Mouse (Mus musculus): ENCODE measurements around the gene Dpy30.
"Not testable (repeated sequence)": the region's sequence is repeated elsewhere in the genome, so short reads cannot be mapped to it uniquely, and the experiment has no call there.

Dpy30 gene

GRCm38 (mm10) chr17:74323844-74324243 lies at the start of gene Dpy30:
Dpy30 (minus strand) TSS chr17:74323944.
- DNase-seq, result no peak

- no peak for DNase-seq
These were observed 39.8 kb upstream of the Dpy30 start for GRCm38 (mm10) chr17:74363592-74363991.

DNA sequence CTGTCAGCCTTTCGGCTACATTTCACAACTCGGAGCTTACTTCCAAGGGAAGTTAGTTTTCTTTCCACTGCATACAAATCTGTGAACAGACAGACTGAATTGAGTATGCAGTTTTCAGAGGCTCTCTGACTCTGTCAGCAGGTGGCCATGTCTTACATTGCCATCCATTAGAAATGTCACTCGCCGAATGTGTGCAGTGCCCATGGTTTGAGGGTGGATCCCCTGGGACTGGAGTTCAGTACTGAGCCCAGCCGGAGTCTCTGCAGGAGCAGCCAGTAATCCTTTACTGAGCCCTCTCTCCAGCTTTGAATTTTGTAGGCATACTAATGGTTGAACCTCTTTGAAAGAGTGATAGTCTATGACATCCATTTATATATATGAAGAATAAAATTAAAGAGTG lies 17.4 kb upstream of the Dpy30 start:
- DNase-seq, result no peak

DNA sequence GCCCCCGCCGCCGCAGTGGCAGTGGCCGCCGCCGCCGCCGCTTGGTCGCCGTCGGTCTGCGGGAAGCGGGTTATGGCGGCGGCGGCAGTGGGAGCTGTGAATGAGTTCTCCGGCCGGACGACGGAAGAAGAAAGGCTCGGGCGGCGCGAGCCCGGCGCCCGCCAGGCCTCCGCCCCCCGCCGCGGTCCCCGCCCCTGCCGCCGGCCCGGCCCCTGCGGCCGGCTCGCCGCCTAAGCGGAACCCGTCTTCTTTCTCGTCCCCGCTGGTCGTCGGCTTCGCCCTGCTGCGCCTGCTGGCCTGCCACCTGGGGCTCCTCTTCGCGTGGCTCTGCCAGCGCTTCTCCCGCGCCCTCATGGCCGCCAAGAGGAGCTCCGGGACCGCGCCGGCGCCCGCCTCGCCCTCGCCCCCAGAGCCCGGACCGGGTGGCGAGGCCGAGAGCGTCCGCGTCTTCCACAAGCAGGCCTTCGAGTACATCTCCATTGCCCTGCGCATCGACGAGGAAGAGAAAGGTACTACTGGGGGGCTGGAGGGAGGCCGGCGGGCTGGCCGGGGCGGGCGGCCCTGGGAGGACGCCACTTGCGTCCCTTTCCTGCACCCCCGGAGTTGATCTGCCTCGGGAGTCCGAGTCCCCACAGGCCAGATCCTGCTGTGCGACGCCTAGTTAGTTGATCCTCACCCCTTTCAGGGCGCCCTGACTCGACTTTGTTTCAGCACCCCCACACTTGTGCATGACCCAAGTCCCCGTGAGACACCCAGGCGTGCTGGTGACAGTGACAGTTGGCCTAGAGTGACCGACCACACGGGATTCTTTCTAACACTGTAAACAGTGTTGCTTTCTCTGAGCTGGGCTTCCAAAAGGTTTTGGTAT lies 15.4 kb upstream of the Dpy30 start, which contains the start of gene Spast:
Gene Spast (plus strand): TSS at position 51 of the 868 bp plus-strand sequence.
- peak; percentile 79 for DNase-seq

GRCm38 (mm10) chr17:74338225-74338931 lies 14.6 kb upstream of the Dpy30 start:
- DNase-seq, result peak; percentile 96

- no peak for DNase-seq
These were observed 7.4 kb upstream of the Dpy30 start for GRCm38 (mm10) chr17:74331049-74331676.

- DNase-seq, result peak; percentile 71
These were observed 4.4 kb upstream of the Dpy30 start for GRCm38 (mm10) chr17:74328146-74328545.

GRCm38 (mm10) chr17:74327195-74327594 lies 3.5 kb upstream of the Dpy30 start:
- DNase-seq, result not testable (repeated sequence)

GRCm38 (mm10) chr17:74322400-74323054 lies 1.2 kb downstream of the Dpy30 start:
- DNase-seq, result peak; percentile 16

GRCm38 (mm10) chr17:74318721-74319120 lies 5.0 kb downstream of the Dpy30 start:
- DNase-seq, result no peak

- DNase-seq, result peak; percentile 91
These were observed 7.4 kb downstream of the Dpy30 start for GRCm38 (mm10) chr17:74316309-74316863.

DNA sequence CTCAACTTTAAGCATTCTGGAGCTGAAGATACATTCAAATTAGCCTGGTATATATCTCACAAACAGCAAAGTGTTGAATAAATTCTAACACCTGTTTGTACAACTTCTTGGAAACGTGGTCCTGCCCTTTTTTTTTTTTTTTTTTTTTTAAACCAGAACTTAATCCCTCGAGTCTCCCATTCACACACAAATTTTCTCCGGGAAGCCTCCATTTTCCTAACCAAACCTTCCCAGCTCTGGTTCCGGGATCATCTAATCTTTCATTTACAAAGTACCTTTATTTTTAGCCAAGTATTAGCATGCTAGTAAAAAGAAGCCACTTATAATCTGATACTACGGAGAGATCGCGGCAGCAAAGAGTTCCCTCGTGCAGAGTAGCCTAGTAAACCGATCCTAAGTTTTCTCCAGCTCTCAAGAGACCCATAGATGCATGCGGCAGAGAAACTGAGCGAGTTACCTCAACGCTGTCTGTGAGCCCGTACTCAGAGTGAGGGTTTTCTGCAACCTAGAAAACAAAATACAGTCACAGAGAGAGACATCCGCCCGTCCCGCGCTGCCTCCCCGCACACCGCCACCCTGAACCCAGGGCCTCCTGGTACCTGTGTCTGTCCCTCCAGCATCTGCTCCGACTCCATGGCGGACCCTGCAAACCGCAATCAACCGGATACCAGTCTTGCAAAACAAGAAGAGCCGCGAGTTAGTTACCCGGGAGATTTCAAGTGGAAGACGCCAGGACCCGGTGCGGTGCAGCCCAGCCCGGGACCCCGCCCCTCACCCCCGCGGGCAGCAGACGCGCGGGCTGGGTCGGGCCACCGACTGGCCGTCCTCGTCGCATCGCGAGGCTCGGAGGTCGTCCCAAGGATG lies 8.1 kb downstream of the Dpy30 start:
- DNase-seq, result no peak

DNA sequence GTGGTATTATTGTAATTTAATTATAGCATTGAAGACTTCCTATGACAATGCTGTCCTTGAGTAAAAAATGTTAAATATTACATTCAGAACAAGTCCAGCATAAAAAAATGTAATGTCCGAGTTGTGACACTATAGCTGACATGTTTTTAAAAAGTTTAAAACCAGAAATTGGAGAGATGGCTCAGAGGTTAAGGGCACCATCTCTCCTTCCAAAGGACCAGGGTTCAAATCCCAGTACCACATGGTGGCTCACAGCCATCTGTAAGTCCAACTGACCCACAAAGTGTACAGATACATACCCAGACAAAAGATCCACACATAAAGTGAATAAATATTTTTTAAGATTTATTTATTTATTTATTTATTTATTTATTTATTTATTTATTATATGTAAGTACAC lies 17.7 kb downstream of the Dpy30 start:
- no peak for DNase-seq

DNA sequence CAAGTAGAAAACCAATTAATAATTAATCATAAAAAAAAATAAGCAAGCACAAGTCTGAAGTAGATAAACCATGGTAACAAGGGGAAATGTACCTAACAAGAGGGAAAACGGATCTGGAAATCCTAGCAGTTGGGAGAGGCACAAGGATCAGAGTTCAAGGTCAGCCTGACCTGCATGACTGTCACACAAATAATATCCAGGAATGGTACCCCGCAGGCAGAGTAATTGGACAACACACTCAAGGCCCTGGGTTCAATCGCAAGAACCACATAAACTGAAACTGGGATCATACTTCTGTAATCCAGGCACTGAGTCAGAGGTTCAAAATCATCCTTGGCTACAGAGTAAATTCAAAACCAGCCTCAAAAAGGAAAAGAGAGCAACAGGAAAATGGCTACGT lies 18.1 kb downstream of the Dpy30 start:
- no peak for DNase-seq

DNA sequence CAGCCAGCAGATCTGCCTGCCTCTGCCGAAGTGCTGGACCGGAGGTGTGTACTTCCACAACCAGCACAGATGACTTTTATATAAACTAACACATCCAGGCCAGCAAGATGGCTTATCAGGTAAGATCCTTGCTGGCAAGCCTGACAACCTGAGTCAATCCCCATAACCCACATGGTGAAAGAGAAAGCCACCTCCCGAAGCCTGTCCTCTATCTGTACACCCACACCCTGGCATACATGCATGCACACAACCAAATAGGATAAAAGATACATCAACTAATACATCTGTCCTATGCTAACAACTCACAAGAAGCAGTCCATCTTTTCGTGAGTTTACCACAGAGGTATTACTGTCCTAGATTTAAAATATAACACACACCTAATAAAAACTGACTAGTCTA lies 19.7 kb downstream of the Dpy30 start:
- no peak for DNase-seq

DNA sequence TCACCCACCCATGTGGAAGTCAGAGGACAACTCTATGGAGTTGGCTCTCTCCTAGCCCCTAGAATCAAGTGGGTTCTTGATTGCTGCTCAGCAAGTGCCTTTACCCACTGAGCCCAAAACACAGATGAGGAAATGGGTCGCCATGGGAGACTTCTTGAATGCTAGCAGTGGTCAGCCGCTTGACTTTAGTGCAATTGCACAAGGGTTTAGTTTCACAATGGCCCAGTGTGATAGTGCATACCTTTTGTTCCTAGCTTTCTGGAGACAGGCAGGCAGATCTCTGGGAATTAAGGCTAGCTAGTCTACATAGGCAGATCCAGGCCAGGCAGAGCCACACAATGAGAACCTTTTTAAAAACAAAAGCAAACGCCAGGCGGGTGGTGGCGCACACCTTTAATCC lies 23.7 kb downstream of the Dpy30 start:
- DNase-seq, result no peak

- not testable (repeated sequence) for DNase-seq
These were observed 26.8 kb downstream of the Dpy30 start for GRCm38 (mm10) chr17:74296991-74297390.

DNA sequence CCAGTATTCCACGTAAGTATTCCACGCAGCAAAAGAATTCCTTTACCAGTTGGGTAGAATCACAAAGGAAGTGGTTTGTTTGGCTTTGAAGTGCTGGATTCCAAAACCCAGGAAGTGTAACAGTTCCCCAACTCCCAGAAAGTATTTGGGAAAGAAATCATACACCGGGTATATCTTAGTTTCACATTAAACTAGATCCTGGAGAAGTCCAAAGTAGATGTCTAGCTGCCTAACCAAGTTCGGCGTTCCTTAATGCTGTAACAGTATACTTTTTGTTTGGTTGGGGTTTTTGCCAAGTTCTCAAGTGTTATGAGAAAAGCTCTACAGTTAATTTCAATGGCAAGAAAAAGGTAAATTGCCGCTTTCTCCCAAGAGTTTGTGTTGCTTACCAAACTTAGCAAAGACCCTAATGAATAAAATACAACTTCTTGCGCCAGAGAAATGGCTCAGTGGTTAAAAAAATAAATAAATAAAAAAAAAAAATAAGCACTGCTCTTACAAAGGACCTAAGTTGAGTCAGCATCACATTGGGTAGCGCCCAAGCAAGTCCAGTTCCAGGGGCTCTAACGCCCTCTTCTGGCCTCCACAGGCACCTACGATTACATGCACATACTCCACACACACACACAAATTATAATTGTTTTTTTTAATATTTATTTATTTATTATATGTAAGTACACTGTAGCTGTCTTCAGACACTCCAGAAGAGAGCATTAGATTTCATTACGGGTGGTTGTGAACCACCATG lies 27.5 kb downstream of the Dpy30 start:
- DNase-seq, result peak; percentile 63

- DNase-seq, result peak; percentile 90
These were observed 28.4 kb downstream of the Dpy30 start, which contains the start of gene Memo1 for GRCm38 (mm10) chr17:74295026-74295970. Memo1 (minus strand) TSS chr17:74295521.
